28 mouse cellular contexts compared by ENCODE assay signal in the genomic region with DNA sequence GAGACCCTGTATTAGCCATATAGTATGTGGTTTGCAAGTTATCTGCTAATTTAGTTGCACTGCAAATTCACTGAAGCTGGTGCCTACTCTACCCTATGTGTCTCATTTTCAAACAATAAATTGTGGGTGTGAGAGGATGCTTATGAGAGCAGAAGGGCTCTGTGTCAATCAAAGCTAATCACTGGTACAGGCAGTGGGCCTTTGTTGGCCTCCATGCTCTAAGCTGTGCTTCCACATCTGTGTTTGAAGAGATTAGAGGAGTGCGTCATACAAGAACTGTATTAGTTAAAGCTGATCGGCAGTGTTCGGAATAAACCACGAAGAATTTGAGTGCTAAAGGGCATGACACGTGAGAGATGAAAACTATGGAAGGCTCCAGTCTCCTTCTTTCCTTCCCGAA.
A peak's percentile ranks its signal among the peaks of the same experiment; 100 is the strongest.
DNase-seq lines count a peak whose midpoint lies in the region; ATAC-seq lines count a peak whose summit lies in the region.
"Had no signal": no experiment of that assay in that cellular context is flagged by ENCODE, and none has a peak within 500 bp of the region (broad histone marks: within the 10 kb centered on the region; RNA-seq: fewer than 3 reads in every experiment).

No protein-coding gene starts in this region.

- no peak overlapping the region for H3K4me2 ChIP-seq in forebrain, embryonic 11.5 days (ENCODE audit: low read depth, low read length, severe bottlenecking)
- no peak overlapping the region for H3K4me2 ChIP-seq in midbrain, embryonic 15.5 days
- H3K4me2 ChIP-seq: embryonic facial prominence, embryonic 13.5 days; hindbrain, embryonic 15.5 days; kidney, embryonic 15.5 days; limb, embryonic 12.5 days; liver, embryonic 15.5 days; lung, embryonic 14.5 days; neural tube, embryonic 13.5 days; stomach, embryonic 15.5 days had no signal

- H3K4me3 ChIP-seq in forebrain, embryonic 11.5 days (ENCODE audit: low read depth, low read length): no peak overlapping the region
- H3K4me3 ChIP-seq in forebrain, embryonic 10.5 days: no peak overlapping the region
- H3K4me3 ChIP-seq in midbrain, embryonic 15.5 days: no peak overlapping the region
- H3K4me3 ChIP-seq: embryonic facial prominence, embryonic 13.5 days; heart, embryonic 10.5 days; hindbrain, embryonic 15.5 days; kidney, embryonic 15.5 days; layer of hippocampus, adult 2 months; left cerebral cortex, adult 2 months; limb, embryonic 12.5 days; liver, embryonic 15.5 days; neural tube, embryonic 13.5 days; stomach, embryonic 15.5 days had no signal

- DNase-seq in forebrain, embryonic 11.5 days (ENCODE audit: low spot score): no peak
- no peak for DNase-seq in forebrain, embryonic 10.5 days (ENCODE audit: extremely low spot score, low spot score)
- peak; percentile 6 for DNase-seq in retina, postnatal 1 day
- no peak for DNase-seq in retina, embryonic 14.5 days (ENCODE audit: low spot score)
- DNase-seq in adrenal gland, adult 8-10 months: no peak
- no peak for DNase-seq in kidney, postnatal 10 days
- DNase-seq: adrenal gland, adult 2 months; cerebellum, adult 11-12 months; cerebellum, postnatal 10 days; gastrocnemius, postnatal 14 days; heart, postnatal 36 days; kidney, adult 18-20 months; kidney, postnatal 36 days; lung, embryonic 14.5 days; right cerebral cortex, postnatal 14 days had no signal

- H3K36me3 ChIP-seq in forebrain, embryonic 11.5 days (ENCODE audit: control insufficient read depth, insufficient read depth, low read length): no peaks in the 10 kb centered on the region
- H3K36me3 ChIP-seq in forebrain, embryonic 10.5 days (replicated peaks): no peaks in the 10 kb centered on the region
- H3K36me3 ChIP-seq in midbrain, embryonic 15.5 days (replicated peaks): no peaks in the 10 kb centered on the region
- H3K36me3 ChIP-seq: embryonic facial prominence, embryonic 13.5 days; heart, embryonic 10.5 days; hindbrain, embryonic 15.5 days; kidney, embryonic 15.5 days; limb, embryonic 12.5 days; liver, embryonic 15.5 days; neural tube, embryonic 13.5 days; stomach, embryonic 15.5 days had no signal

- no peaks in the 10 kb centered on the region for H3K4me1 ChIP-seq in forebrain, embryonic 11.5 days (replicated peaks; ENCODE audit: control insufficient read depth, insufficient read depth, low read length)
- 0 out of 2 replicates have a peak, but pooled peaks cover 3% of the 10 kb centered on the region for H3K4me1 ChIP-seq in forebrain, embryonic 10.5 days
- H3K4me1 ChIP-seq in midbrain, embryonic 15.5 days: peaks cover 5% of the 10 kb centered on the region; the same call in 1 of the 2 replicates
- H3K4me1 ChIP-seq: embryonic facial prominence, embryonic 13.5 days; heart, embryonic 10.5 days; hindbrain, embryonic 15.5 days; kidney, embryonic 15.5 days; limb, embryonic 12.5 days; liver, embryonic 15.5 days; neural tube, embryonic 13.5 days; stomach, embryonic 15.5 days had no signal

- no peaks in the 10 kb centered on the region for H3K9me3 ChIP-seq in forebrain, embryonic 11.5 days (ENCODE audit: control insufficient read depth, low read length)
- no peaks in the 10 kb centered on the region for H3K9me3 ChIP-seq in forebrain, embryonic 10.5 days
- H3K9me3 ChIP-seq in midbrain, embryonic 15.5 days: no peaks in the 10 kb centered on the region
- H3K9me3 ChIP-seq: embryonic facial prominence, embryonic 13.5 days; heart, embryonic 10.5 days; hindbrain, embryonic 15.5 days; kidney, embryonic 15.5 days; limb, embryonic 12.5 days; liver, embryonic 15.5 days; neural tube, embryonic 13.5 days; stomach, embryonic 15.5 days had no signal

- WGBS in forebrain, embryonic 11.5 days: 74% methylated on average over 6 of the region's 6 CpGs
- WGBS in forebrain, embryonic 10.5 days: 75% methylated on average over 6 of the region's 6 CpGs
- WGBS in midbrain, embryonic 15.5 days: 31% methylated on average over 6 of the region's 6 CpGs

- peak; percentile 63 for ATAC-seq in forebrain, embryonic 11.5 days (replicated peaks; ENCODE audit: low FRiP score)
- peak; percentile 85 for ATAC-seq in midbrain, embryonic 15.5 days (replicated peaks)
- ATAC-seq: activated CD4-positive, CD25-positive, alpha-beta regulatory T cell, adult 4 months had no signal

- no peak overlapping the region for H3K27ac ChIP-seq in forebrain, embryonic 11.5 days (ENCODE audit: low read depth, low read length)
- H3K27ac ChIP-seq in forebrain, embryonic 10.5 days: no peak overlapping the region
- H3K27ac ChIP-seq in midbrain, embryonic 15.5 days: 0 out of 2 replicates have a peak overlapping the region, but pooled peaks have one; percentile 12
- H3K27ac ChIP-seq: embryonic facial prominence, embryonic 13.5 days; heart, embryonic 10.5 days; hindbrain, embryonic 15.5 days; kidney, embryonic 15.5 days; layer of hippocampus, adult 2 months; left cerebral cortex, adult 2 months; limb, embryonic 12.5 days; liver, embryonic 15.5 days; neural tube, embryonic 13.5 days; stomach, embryonic 15.5 days had no signal

- no peak overlapping the region for H3K9ac ChIP-seq in forebrain, embryonic 11.5 days (ENCODE audit: low read length)
- no peak overlapping the region for H3K9ac ChIP-seq in midbrain, embryonic 15.5 days
- H3K9ac ChIP-seq: embryonic facial prominence, embryonic 13.5 days; hindbrain, embryonic 15.5 days; kidney, embryonic 15.5 days; limb, embryonic 12.5 days; liver, embryonic 15.5 days; lung, embryonic 14.5 days; neural tube, embryonic 13.5 days; stomach, embryonic 15.5 days had no signal

- no peaks in the 10 kb centered on the region for H3K27me3 ChIP-seq in forebrain, embryonic 11.5 days (ENCODE audit: control insufficient read depth, insufficient read depth, low read length)
- no peaks in the 10 kb centered on the region for H3K27me3 ChIP-seq in forebrain, embryonic 10.5 days (ENCODE audit: poor library complexity, severe bottlenecking)
- H3K27me3 ChIP-seq in midbrain, embryonic 15.5 days (replicated peaks): no peaks in the 10 kb centered on the region
- H3K27me3 ChIP-seq: CH12.LX; embryonic facial prominence, embryonic 13.5 days; hindbrain, embryonic 15.5 days; kidney, embryonic 15.5 days; limb, embryonic 12.5 days; liver, embryonic 15.5 days; neural tube, embryonic 13.5 days; stomach, embryonic 15.5 days had no signal
